Mouse (Mus musculus) E14TG2a.4 (cell line): ENCODE measurements around the gene Rps29.

Source experiments
- CTCF ChIP-seq: conservative IDR thresholded peaks from 2 replicates; pipeline ENCODE4 v1.5.1; 2014; ENCODE audit warnings: low read length
- POU5F1 ChIP-seq: IDR thresholded peaks from 2 replicates; pipeline ENCODE4 v1.6.1; 2014; ENCODE audit warnings: low read length, borderline replicate concordance

DNA sequence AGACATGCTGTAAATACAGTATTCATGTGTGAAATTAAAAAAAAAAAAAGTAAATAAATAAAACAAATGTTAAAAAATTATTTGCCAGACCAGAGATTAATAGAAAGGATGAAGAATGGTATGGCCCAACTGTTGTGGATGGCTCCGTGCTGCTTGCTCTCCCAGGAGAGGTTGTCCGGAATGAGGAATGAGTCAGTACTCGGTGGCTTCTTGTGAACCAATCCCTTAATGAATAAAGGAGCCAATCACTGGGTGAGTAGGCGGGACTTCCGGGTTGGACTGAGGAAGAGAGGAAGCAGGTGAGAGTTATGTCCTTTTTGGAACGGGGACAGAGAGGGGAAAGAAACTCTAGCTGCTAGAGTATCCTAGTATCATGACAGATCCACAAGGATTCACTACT is 39.1 kb downstream of the Rps29 start:
- TF ChIP-seq CTCF (no peak), POU5F1 (no peak)
